Mouse (Mus musculus) olfactory bulb, adult 2 months (tissue): ENCODE results near the gene Mrpl10.

Source experiments
- CTCF ChIP-seq: fragments of 200-500 bp; IDR thresholded peaks from 2 replicates; pipeline ENCODE4 v1.5.1; 2012; ENCODE audit warnings: low read depth, mild to moderate bottlenecking, low read length, moderate library complexity; ENCODE audit not compliant: insufficient read depth
- POLR2A ChIP-seq: fragments of 200-500 bp; IDR thresholded peaks from 2 replicates; pipeline ENCODE4 v1.6.1; 2012; ENCODE audit warnings: mild to moderate bottlenecking, low read depth, low read length, moderate library complexity; ENCODE audit not compliant: insufficient read depth

DNA sequence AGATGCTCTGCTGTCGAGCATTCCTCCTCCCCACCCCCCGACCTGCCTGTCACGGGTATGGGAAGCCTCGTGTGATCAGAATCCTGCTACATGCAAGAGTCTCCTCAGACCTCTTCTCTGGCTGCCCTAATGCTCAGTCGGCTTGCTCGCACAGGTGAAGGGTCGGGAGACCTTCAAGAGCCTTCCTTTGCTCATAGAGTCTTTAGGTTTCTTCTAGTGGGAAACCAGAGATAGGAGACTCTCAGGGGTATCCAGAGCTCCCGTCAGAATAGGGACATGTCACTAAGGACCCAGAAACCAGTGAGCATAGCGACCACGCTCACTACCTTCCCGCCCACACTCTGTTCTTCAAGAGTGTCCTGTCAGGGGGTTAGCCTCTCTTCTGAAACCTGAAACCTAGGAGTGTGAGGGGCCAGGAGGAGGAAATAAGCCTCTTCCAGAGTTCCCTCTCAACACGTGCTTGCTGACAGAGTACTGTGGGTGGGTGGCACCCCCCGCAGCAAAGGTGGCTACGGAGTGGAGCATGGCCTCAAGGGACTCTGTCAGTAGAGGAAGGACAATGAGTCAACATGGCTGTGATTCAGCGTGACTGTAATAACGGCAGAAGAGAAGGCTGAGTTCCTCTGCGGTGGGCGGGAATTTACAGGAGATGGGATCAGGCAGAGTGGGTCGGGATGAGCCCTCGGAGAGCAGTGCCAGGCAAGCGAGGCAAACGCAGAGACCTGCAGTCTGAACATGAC, 42.2 kb downstream of the Mrpl10 start:
- no peak for TF ChIP-seq CTCF
- TF ChIP-seq POLR2A, result no peak
